Mouse (Mus musculus): ENCODE data around the gene Rgn. TPM values are rescaled to one million over a fixed set of nuclear protein-coding genes. Genes with fewer than 3 reads are reported as not detected.

Gene Rgn
- polyA plus RNA-seq, 1 experiment from 2014 or later: 0.20 TPM

Other genes starting within 250 kb of the Rgn start
- 22.3 and 23.6 TPM in 2 replicates for gene Rp2, start 185.3 kb upstream of the Rgn start, polyA plus RNA-seq (2014; fragmentation: Nextera tagmentation; extraction: Ambion mirVana)
- 7.2 and 9.1 TPM in 2 replicates for gene Jade3, start 124.1 kb upstream of the Rgn start, polyA plus RNA-seq (2014; fragmentation: Nextera tagmentation; extraction: Ambion mirVana)
- gene Rbm10, start 67.7 kb downstream of the Rgn start, polyA plus RNA-seq (2014; fragmentation: Nextera tagmentation; extraction: Ambion mirVana): 55.7 and 64.3 TPM in 2 replicates
- gene Ndufb11, start 67.8 kb downstream of the Rgn start, polyA plus RNA-seq (2014; fragmentation: Nextera tagmentation; extraction: Ambion mirVana): 200 and 208 TPM in 2 replicates
- gene Uba1, start 108.5 kb downstream of the Rgn start, polyA plus RNA-seq (2014; fragmentation: Nextera tagmentation; extraction: Ambion mirVana): 248 and 285 TPM in 2 replicates
- gene Cdk16, start 138.2 kb downstream of the Rgn start, polyA plus RNA-seq (2014; fragmentation: Nextera tagmentation; extraction: Ambion mirVana): 94.6 and 100 TPM in 2 replicates
- gene Usp11, start 154.1 kb downstream of the Rgn start, polyA plus RNA-seq (2014; fragmentation: Nextera tagmentation; extraction: Ambion mirVana): 76.7 and 87.5 TPM in 2 replicates
- gene Araf, start 248.0 kb downstream of the Rgn start, polyA plus RNA-seq (2014; fragmentation: Nextera tagmentation; extraction: Ambion mirVana): 106 and 118 TPM in 2 replicates

All from hindbrain, embryonic 11.5 days (tissue).